Mouse (Mus musculus): ENCODE measurements around the gene Prickle1.

DNA sequence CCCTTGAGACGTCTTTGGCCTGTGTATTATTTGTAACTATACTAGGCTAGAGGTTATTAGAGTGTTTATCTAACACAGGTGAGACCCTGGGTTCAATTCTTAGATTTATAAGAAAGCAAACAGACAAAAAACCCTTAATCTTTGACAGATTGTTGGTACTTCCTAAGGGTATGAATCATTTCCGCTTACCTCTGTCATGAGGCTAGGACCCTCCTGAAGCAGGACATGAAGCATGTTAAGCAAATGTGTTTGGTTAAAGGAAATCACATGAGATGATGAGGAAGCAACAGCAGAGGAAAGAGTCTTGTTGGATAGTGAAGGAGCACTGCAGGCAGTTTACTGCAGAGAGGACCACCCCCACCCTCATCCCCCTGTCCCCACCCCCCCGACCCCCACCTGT lies 110.4 kb downstream of the Prickle1 start:
- TF ChIP-seq CTCF (conservative IDR thresholded peaks at IDR 0.05 in 1 of 2, IDR thresholded peaks at IDR 0.05 in 1 of 2; ENCODE audit: low read depth in 2 of 2, low read length in 2 of 2) (no peak), ZMIZ1 (IDR thresholded peaks at IDR 0.05; ENCODE audit: low read depth, low read length) (no peak), USF2 (conservative IDR thresholded peaks at IDR 0.05; ENCODE audit: low read depth, low read length) (no peak), HCFC1 (IDR thresholded peaks at IDR 0.05; ENCODE audit: low read depth, low read length) (no peak), KAT2A (IDR thresholded peaks at IDR 0.05; ENCODE audit: insufficient replicate concordance, low read length) (no peak), RCOR1 (conservative IDR thresholded peaks at IDR 0.05; ENCODE audit: low read depth, low read length) (no peak), CHD2 (IDR thresholded peaks at IDR 0.05; ENCODE audit: low read length) (no peak), POLR2AphosphoS2 (IDR thresholded peaks at IDR 0.05; ENCODE audit: low read depth, low read length) (no peak), EP300 (IDR thresholded peaks at IDR 0.05; ENCODE audit: low read length) (no peak), MAFK (IDR thresholded peaks at IDR 0.05; ENCODE audit: insufficient replicate concordance, low read length) (no peak), POLR2A (IDR thresholded peaks at IDR 0.05; ENCODE audit: low read depth, low read length) (no peak), ZC3H11A (IDR thresholded peaks at IDR 0.05; ENCODE audit: low read depth, low read length) (no peak)
